Mouse (Mus musculus): ENCODE results near the gene Zfp408. TPM values are rescaled to one million over a fixed set of nuclear protein-coding genes. Genes with fewer than 3 reads are reported as not detected.

The Zfp408 gene
- polyA plus RNA-seq, 1 experiment, result 9.6 TPM

DNA sequence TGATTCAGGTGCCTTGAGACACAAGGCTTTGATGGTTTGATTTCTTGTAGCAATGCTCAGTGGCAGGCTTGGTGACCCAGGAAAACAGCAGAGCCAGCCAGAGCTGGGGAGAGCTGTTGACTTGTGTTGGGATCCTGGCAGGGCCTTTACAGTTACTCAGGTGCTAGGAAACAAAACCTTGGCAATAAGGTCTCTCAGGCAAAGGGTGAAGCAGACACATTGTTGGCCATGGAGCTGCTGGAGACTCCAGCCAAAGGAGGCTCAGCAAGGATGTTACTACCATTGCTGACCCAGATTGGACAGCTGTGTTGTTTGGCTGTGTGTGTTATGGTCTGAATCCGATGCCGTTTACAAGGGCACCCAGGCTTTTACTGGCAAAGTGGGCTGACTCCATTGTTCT, 24.0 kb upstream of the Zfp408 start:
- Histone ChIP-seq H3K9me3 (no peaks in the 10 kb centered on the region), H3K36me3 (replicated peaks; ENCODE audit: low read length) (peaks cover 97% of the 10 kb centered on the region), H3K27me3 (replicated peaks) (no peaks in the 10 kb centered on the region), H3K4me3 (replicated peaks) (no peak overlapping the region), H3K4me1 (peaks cover 25% of the 10 kb centered on the region)
- TF ChIP-seq FLI1 (IDR thresholded peaks at IDR 0.05; ENCODE audit: low read length) (no peak), GATA1 (IDR thresholded peaks at IDR 0.05; ENCODE audit: borderline replicate concordance, low read length) (no peak)

- H3K4me3 ChIP-seq (replicated peaks), result no peak overlapping the region
- TF ChIP-seq GATA1 (IDR thresholded peaks at IDR 0.05; ENCODE audit: borderline replicate concordance, low read length), result no peak
- TF ChIP-seq FLI1 (IDR thresholded peaks at IDR 0.05; ENCODE audit: low read length), result no peak
- H3K27me3 ChIP-seq (replicated peaks), result no peaks in the 10 kb centered on the region
- H3K9me3 ChIP-seq, result no peaks in the 10 kb centered on the region
- H3K4me1 ChIP-seq, result peaks cover 51% of the 10 kb centered on the region
- H3K36me3 ChIP-seq (replicated peaks; ENCODE audit: low read length), result peaks cover 94% of the 10 kb centered on the region
Observed at GRCm38 (mm10) chr2:91670038-91670437, 20.4 kb upstream of the Zfp408 start.

DNA sequence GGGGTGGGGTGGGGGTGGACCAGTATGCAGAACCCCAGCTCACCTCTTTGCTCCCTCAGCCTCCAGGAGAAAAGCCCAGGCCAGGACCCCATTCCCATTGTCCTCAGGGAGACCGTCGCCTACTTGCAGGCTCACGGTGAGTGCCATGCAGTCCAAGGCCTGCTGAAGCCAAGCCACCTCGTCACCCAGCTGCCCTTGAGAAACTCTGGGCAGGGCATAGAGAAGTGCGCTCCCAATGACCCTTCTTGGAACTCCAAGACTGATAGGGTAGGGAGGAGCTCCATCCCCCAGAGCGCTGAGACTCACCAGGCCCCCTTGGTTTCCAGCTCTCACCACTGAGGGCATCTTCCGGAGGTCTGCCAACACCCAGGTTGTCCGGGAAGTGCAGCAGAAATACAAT, 19.7 kb upstream of the Zfp408 start:
- H3K4me3 ChIP-seq (replicated peaks), result no peak overlapping the region
- H3K9me3 ChIP-seq, result no peaks in the 10 kb centered on the region
- no peaks in the 10 kb centered on the region for H3K27me3 ChIP-seq (replicated peaks)
- peaks cover 94% of the 10 kb centered on the region for H3K36me3 ChIP-seq (replicated peaks; ENCODE audit: low read length)
- TF ChIP-seq FLI1 (IDR thresholded peaks at IDR 0.05; ENCODE audit: low read length) (no peak), GATA1 (IDR thresholded peaks at IDR 0.05; ENCODE audit: borderline replicate concordance, low read length) (no peak)
- H3K4me1 ChIP-seq, result peaks cover 50% of the 10 kb centered on the region

GRCm38 (mm10) chr2:91667747-91668146, 18.2 kb upstream of the Zfp408 start:
- H3K4me3 ChIP-seq (replicated peaks), result no peak overlapping the region
- no peaks in the 10 kb centered on the region for H3K27me3 ChIP-seq (replicated peaks)
- peaks cover 48% of the 10 kb centered on the region for H3K4me1 ChIP-seq
- H3K36me3 ChIP-seq (replicated peaks; ENCODE audit: low read length), result peaks cover 96% of the 10 kb centered on the region
- no peaks in the 10 kb centered on the region for H3K9me3 ChIP-seq
- TF ChIP-seq GATA1 (IDR thresholded peaks at IDR 0.05; ENCODE audit: borderline replicate concordance, low read length), result no peak

DNA sequence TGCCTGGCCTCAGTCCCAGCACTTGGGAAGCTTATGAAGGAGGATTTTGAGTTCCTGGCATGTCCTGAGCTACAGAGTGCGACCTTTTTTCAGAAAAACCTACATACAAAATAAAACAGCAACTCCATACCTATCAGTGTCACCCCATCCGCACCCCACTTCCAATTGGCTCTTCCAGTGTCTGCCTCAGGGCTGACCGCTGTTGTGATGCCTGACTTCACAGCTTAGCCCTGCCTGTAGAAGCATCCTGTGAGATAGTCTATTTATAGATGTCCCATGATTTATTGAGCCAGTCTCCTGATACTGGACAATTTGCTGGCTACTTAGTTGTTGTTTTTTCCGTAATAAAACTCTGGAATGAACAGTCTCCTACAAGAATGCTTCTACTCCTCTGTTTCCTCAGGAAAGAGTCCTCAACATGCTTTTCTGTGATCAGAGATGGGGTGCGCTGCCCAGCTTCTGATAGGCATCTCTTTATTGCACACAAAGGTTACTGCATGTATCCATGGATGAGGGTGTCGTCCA, 16.9 kb upstream of the Zfp408 start:
- TF ChIP-seq GATA1 (IDR thresholded peaks at IDR 0.05; ENCODE audit: borderline replicate concordance, low read length), result no peak
- TF ChIP-seq FLI1 (IDR thresholded peaks at IDR 0.05; ENCODE audit: low read length), result no peak
- Histone ChIP-seq H3K4me3 (replicated peaks) (no peak overlapping the region), H3K36me3 (replicated peaks; ENCODE audit: low read length) (peaks cover 96% of the 10 kb centered on the region), H3K9me3 (no peaks in the 10 kb centered on the region), H3K4me1 (peaks cover 45% of the 10 kb centered on the region), H3K27me3 (replicated peaks) (no peaks in the 10 kb centered on the region)

DNA sequence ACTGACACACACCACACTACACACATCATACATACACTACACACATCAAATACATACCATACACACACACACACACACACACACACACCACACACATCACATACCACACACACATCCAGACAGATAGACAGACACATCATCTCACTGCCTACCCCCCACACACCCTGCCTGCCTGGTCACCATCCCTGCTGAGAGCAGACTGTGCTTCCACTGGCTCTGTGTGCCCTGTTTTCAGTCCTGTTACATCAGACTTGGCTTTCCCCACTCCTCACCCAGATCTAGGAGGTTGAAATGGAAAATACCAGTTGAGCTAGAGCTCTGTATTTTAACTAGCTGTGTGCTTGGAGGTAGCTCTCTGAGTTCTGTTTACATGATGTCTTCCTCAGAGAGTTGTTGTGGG, 15.2 kb upstream of the Zfp408 start:
- peak overlapping the region; percentile 69 for H3K4me3 ChIP-seq (replicated peaks)
- H3K36me3 ChIP-seq (replicated peaks; ENCODE audit: low read length), result peaks cover 95% of the 10 kb centered on the region
- H3K27me3 ChIP-seq (replicated peaks), result no peaks in the 10 kb centered on the region
- H3K4me1 ChIP-seq, result peaks cover 48% of the 10 kb centered on the region
- no peaks in the 10 kb centered on the region for H3K9me3 ChIP-seq
- no peak for TF ChIP-seq GATA1 (IDR thresholded peaks at IDR 0.05; ENCODE audit: borderline replicate concordance, low read length)
- TF ChIP-seq FLI1 (IDR thresholded peaks at IDR 0.05; ENCODE audit: low read length), result no peak

- Histone ChIP-seq H3K9me3 (no peaks in the 10 kb centered on the region), H3K4me1 (peaks cover 23% of the 10 kb centered on the region), H3K4me3 (replicated peaks) (no peak overlapping the region), H3K36me3 (replicated peaks; ENCODE audit: low read length) (peaks cover 95% of the 10 kb centered on the region), H3K27me3 (replicated peaks) (no peaks in the 10 kb centered on the region)
- TF ChIP-seq GATA1 (IDR thresholded peaks at IDR 0.05; ENCODE audit: borderline replicate concordance, low read length) (no peak), FLI1 (IDR thresholded peaks at IDR 0.05; ENCODE audit: low read length) (no peak)
Observed at GRCm38 (mm10) chr2:91660981-91661380, 11.4 kb upstream of the Zfp408 start.

DNA sequence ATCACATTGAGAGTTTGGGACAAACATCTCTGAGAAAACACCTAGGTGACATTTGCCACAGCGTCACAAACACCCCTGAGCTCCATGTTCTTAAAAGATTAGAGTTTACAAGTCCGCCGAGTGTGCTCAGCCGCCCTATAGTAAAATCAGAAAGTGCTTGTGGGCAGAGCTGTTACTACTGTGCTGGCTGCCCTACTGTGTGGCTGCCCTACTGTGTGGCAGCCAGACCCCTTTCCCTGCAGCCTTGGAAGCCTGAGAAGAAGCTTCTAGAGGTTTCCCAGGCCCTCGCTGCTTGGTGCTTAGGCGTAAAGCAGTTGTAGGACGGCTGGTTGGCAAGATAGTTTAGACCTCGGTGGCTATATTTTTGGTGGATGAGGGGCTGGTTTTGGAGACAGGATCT, 10.1 kb upstream of the Zfp408 start:
- no peak for TF ChIP-seq FLI1 (IDR thresholded peaks at IDR 0.05; ENCODE audit: low read length)
- no peak for TF ChIP-seq GATA1 (IDR thresholded peaks at IDR 0.05; ENCODE audit: borderline replicate concordance, low read length)
- Histone ChIP-seq H3K9me3 (no peaks in the 10 kb centered on the region), H3K27me3 (replicated peaks) (no peaks in the 10 kb centered on the region), H3K4me1 (peaks cover 28% of the 10 kb centered on the region), H3K36me3 (replicated peaks; ENCODE audit: low read length) (peaks cover 98% of the 10 kb centered on the region), H3K4me3 (replicated peaks) (no peak overlapping the region)

GRCm38 (mm10) chr2:91656774-91657173, 7.2 kb upstream of the Zfp408 start:
- H3K27me3 ChIP-seq (replicated peaks), result no peaks in the 10 kb centered on the region
- H3K4me1 ChIP-seq, result peaks cover 44% of the 10 kb centered on the region
- TF ChIP-seq FLI1 (IDR thresholded peaks at IDR 0.05; ENCODE audit: low read length) (no peak), GATA1 (IDR thresholded peaks at IDR 0.05; ENCODE audit: borderline replicate concordance, low read length) (no peak)
- H3K36me3 ChIP-seq (replicated peaks; ENCODE audit: low read length), result peaks cover 98% of the 10 kb centered on the region
- H3K9me3 ChIP-seq, result no peaks in the 10 kb centered on the region
- no peak overlapping the region for H3K4me3 ChIP-seq (replicated peaks)

DNA sequence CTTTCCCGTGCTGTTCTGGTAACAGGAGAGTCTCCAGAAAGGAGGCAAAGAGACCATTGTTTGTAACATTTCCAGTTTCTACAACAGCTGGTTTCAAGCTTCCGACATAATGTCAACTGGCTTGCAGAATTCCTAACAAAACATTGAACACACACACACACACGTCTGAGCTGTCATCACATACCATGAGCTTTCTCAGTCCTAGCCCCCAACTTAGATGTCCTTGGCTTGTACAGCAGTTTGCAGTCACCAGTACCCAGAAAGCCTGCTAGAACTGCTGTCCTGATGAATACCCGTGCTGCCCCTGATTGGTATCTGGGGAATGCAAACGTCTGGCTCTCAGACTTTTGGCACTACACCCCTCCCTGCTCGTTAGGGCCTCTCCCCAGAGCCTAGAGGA, 6.2 kb upstream of the Zfp408 start:
- H3K4me1 ChIP-seq, result peaks cover 47% of the 10 kb centered on the region
- TF ChIP-seq FLI1 (IDR thresholded peaks at IDR 0.05; ENCODE audit: low read length) (no peak), GATA1 (IDR thresholded peaks at IDR 0.05; ENCODE audit: borderline replicate concordance, low read length) (no peak)
- no peaks in the 10 kb centered on the region for H3K27me3 ChIP-seq (replicated peaks)
- peaks cover 90% of the 10 kb centered on the region for H3K36me3 ChIP-seq (replicated peaks; ENCODE audit: low read length)
- no peak overlapping the region for H3K4me3 ChIP-seq (replicated peaks)
- H3K9me3 ChIP-seq, result no peaks in the 10 kb centered on the region

DNA sequence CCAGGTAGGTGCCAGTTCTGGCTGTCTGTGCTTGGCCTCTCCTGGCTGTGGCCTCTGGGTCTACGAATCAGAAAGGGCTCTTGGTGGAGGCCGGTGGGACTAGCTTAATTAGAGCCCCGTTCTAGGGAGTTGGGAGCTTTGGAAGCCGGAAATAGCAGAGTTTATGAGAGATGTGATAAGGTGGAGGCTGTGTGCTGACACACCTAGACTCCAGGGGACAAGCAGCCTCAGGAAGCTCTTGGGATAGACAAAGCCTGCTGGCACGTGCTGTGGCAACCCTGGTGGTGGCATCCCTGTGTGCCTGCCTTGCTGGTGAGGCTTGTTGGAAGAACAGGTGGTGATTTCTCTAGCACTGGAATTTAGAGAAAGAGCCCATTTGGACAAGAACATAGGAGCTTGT, 5.8 kb upstream of the Zfp408 start:
- TF ChIP-seq FLI1 (IDR thresholded peaks at IDR 0.05; ENCODE audit: low read length) (no peak), GATA1 (IDR thresholded peaks at IDR 0.05; ENCODE audit: borderline replicate concordance, low read length) (no peak)
- no peak overlapping the region for H3K4me3 ChIP-seq (replicated peaks)
- peaks cover 88% of the 10 kb centered on the region for H3K36me3 ChIP-seq (replicated peaks; ENCODE audit: low read length)

More for the DNA sequence above, 5.8 kb upstream of the Zfp408 start:
- Histone ChIP-seq H3K27me3 (replicated peaks) (no peaks in the 10 kb centered on the region), H3K4me1 (peaks cover 51% of the 10 kb centered on the region), H3K9me3 (no peaks in the 10 kb centered on the region)
